Mouse (Mus musculus): ENCODE measurements around the gene Tmsb15b2.
"Not testable (repeated sequence)": the region's sequence is repeated elsewhere in the genome, so short reads cannot be mapped to it uniquely, and the experiment has no call there.

The Tmsb15b2 gene

DNA sequence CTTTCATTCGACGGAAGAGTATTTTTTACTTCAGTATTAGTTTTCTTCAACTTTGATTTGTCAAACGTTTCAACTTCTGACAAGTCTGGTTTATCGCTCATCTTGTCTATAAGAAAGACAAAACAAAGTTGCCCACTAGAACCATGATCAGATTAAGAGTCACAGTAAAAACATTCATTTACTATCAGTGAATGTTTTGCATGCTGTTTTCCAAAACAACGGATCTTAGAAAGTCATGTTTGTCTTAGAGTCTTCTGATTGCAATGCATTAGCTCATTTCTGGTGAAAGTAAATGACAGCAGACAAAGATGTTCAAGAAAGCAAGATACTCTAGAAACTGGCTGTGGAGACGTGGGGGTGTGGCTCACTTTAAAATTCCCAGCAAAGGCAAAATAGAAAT is at the start of gene Tmsb15b2:
Tmsb15b2 (minus strand) TSS at position 101 of the 400 bp plus-strand sequence.
- DNase-seq: not testable (repeated sequence)

- DNase-seq: peak; percentile 16
Observed at GRCm38 (mm10) chrX:137019310-137019709, 44.0 kb upstream of the Tmsb15b2 start.

GRCm38 (mm10) chrX:137017668-137018067 is 42.4 kb upstream of the Tmsb15b2 start:
- DNase-seq: no peak

- DNase-seq: peak; percentile 45
Observed at GRCm38 (mm10) chrX:137015099-137015709, 39.9 kb upstream of the Tmsb15b2 start.

DNA sequence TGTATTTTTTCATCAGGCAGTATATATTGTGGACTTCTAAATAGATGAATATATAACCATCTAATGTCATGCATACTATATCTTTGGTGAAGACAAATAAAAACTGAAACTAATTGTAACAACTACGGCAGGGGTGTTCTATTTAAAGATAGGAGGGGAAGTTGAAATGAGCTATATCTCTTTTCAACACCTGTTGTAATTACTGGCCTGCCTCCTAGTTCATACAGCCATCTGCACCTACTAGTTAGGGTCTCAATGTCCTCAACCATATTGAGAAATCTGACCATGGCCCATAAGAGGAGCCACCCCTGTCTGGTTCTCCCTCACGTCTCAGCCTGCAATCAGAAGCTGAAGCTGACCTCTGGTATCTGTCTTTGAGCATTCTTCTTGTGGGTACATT is 21.0 kb upstream of the Tmsb15b2 start:
- no peak for DNase-seq

DNA sequence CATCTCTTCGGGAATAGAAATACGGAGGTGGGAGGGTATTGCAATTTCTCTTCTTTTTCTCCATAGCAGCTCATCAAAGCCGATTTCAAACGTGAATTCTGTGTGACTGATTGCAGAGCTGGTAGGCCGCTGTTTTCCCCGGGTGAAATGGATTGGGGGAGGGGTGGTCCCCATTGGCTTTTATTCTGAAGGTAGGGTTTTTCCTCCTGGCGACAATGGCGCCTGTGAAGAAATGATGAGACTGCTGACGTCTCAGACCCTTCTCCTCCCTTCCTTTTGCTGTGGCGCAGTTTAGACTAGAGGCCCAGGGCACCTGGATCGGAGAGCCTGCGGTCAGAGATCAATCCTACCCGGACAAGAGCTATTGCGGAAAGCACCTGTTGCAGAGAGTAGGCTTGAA is 18.3 kb upstream of the Tmsb15b2 start:
- peak; percentile 54 for DNase-seq

GRCm38 (mm10) chrX:136992978-136993547 is 17.8 kb upstream of the Tmsb15b2 start, which contains the start of gene Zcchc18:
Gene Zcchc18, plus strand, starts transcription at chrX:136993155.
- DNase-seq: peak; percentile 90

DNA sequence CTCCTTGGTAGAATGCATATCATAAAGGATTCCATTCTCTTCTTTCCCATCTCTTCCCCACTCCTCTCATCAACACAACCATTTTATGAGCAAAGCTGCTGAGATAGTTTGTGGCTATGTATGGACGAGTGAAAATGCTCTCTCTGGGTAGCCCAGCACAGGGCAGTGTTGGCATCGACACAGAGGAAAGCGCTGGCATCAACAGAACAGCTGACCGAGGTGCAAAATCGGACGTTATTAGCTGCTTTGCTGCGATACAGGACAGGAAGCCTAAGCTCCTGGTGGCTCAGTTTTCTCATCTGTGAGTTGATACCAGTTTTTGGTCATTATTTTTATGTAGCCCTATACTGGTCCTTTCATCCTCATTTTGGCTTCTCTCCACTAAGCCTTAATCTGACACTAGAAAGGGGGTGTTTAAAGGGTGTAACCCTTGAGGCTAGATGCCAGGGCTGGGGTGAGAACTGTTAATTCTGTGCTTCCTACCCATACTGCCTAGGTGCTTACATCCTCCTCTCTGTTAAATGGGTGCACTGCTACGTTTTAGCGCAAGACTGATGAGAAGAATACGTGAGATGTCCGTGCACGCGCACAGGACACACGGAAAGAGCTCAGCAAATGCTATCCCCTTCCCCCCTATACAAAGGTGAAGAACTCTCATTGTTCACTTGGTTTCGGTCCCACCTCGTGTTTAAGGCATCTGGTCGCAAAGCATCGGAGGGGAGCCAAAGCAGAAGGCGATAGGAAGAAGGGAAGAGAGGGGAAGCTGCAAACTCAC is 17.1 kb upstream of the Tmsb15b2 start:
- DNase-seq: peak; percentile 42

GRCm38 (mm10) chrX:136991274-136991673 is 16.0 kb upstream of the Tmsb15b2 start:
- no peak for DNase-seq

GRCm38 (mm10) chrX:136986039-136986438 is 10.7 kb upstream of the Tmsb15b2 start:
- DNase-seq: no peak

DNA sequence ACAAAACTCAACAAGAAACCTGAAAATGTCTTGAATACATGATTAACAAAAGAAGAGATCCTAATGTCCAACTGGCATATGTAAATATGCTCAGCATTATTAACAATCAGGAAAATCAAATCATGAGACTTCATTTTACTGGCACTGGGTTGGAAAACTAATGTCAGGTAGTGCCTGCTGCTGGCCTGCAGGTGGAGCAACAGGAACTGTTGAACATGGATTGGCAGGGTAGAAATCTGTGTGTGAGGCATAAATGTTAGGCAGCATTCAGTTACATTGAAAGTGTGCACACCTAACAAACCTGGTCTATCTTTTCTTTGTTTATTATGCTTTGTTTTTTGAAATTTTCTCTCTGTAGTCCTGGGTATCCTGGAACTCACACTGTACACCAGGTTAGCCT is 3.3 kb upstream of the Tmsb15b2 start:
- no peak for DNase-seq

DNA sequence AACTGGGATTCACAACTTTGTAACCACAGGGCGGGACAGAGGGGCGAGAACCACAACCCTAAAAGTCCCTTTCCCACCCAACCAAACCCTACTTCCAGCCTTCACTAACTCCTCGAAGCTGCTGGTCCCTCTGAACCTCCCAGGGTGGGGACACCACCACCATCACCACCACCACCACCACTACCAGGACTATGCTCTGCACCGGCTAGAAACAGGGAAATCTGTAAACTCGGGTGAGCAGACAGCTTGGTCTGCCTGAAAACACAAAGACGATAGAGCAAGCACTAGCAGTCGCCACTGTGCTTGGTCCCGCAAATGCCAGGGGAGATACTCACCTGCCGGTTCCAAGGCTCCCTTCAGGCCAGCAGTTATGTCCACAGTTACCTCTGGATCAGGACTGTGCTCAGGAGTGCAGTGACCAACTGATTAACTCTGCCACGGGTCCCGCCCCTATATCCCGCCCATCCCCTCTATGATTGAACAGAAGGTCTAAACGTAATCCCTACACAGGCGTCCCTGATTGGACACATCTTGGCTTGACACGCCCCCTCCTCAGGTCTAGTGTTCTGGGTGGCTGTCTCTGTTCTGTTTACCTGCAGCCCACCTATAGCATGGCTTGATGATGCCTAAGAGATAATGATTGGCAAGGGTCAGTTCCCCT is 1.3 kb upstream of the Tmsb15b2 start, which contains the start of the genes Tmsb15l and Tmsb15b1:
Tmsb15l (minus strand) TSS at position 446 of the 661 bp plus-strand sequence.
Tmsb15b1 (minus strand) TSS at position 451 of the 661 bp plus-strand sequence.
- DNase-seq: peak; percentile 90

DNA sequence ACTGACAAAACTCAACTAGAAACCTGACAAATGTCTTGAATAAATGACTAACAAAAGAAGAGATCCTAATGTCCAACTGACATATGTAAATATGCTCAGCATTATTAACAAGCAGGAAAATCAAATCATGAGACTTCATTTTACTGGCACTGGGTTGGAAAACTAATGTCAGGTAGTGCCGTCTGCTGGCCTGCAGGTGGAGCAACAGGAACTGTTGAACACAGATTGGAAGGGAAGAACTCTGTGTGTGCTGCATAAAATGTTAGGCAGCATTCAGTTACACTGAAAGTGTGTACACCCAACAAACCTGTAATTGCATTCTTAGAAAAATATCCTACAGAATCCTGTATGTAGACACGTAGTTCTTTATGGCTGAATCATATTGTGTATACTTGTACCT is 15.6 kb downstream of the Tmsb15b2 start:
- DNase-seq: no peak

- DNase-seq: not testable (repeated sequence)
Observed at GRCm38 (mm10) chrX:136958300-136958699, 17.0 kb downstream of the Tmsb15b2 start.

DNA sequence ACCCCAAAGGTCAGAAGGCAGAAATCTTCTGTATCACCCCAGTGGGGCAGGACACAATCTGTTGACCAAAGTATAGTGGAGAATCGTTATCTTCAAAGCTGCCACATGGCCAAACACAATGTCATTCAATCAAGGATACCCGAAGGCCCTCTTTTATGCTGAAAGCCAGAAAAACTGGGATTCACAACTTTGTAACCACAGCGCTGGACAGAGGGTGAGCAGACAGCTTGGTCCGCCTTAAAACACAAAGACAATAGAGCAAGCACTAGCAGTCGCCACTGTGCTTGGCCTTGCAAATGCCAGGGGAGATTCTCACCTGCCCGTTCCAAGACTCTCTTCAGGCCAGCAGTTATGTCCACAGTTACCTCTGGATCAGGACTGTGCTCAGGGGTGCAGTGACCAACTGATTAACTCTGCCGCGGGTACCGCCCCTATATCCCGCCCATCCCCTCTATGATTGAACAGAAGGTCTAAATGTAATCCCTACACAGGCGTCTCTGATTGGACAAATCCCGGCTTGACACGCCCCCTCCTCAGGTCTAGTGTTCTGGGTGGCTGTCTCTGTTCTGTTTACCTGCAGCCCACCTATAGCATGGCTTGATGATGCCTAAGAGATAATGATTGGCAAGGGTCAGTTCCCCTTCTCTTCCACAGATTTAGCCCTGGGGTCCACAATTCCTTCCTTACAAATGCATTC is 17.6 kb downstream of the Tmsb15b2 start:
- peak; percentile 88 for DNase-seq

- DNase-seq: no peak
Observed at GRCm38 (mm10) chrX:136937985-136938384, 37.3 kb downstream of the Tmsb15b2 start.

DNA sequence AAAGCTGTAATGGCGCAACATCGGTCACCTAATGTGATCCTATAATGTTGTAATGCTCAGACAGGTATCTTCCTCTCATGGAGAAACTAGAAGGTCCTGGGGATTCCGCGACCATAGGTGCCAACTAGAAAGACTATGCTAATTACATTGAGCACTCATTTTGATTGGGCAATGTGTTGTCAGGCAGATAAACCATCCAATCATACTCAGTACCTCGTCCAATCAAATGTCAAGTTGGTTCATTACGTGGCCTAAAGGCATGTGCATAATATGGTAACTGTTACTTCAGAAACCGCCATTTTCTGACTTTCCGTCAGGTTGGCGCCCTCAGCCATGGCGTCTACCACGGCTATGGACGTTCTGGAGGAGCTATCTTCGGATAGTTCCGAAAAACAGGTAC is 48.3 kb downstream of the Tmsb15b2 start, which contains the start of gene H2bfm:
H2bfm (plus strand) TSS at position 295 of the 400 bp plus-strand sequence.
- DNase-seq: no peak

DNA sequence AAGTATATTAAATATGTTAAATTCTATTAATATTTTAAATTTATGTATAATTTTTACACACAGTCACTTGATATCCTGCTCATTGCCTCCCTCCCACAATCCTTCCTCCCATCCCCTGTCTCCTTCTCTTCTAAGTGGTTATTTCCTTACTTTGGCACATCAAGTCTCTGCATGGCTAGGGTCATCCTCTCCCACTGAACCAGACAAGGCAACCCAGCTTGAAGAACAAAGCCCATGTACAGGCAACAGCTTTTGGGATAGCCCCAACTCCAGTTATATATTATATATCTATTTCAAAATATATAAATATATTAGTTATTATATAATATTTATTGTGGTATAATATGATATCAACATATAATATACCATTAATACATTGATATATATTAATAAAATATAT is 49.4 kb downstream of the Tmsb15b2 start:
- no peak for DNase-seq

Measured in cerebellum, adult 11-12 months (tissue).